Mouse (Mus musculus): ENCODE results near the gene Actr3b. TPM values are rescaled to one million over a fixed set of nuclear protein-coding genes. Genes with fewer than 3 reads are reported as not detected.
"Not testable (repeated sequence)": the region's sequence is repeated elsewhere in the genome, so short reads cannot be mapped to it uniquely, and the experiment has no call there.

The Actr3b gene
- polyA plus RNA-seq, 1 experiment from 2014 or later, result 4.1 TPM

DNA sequence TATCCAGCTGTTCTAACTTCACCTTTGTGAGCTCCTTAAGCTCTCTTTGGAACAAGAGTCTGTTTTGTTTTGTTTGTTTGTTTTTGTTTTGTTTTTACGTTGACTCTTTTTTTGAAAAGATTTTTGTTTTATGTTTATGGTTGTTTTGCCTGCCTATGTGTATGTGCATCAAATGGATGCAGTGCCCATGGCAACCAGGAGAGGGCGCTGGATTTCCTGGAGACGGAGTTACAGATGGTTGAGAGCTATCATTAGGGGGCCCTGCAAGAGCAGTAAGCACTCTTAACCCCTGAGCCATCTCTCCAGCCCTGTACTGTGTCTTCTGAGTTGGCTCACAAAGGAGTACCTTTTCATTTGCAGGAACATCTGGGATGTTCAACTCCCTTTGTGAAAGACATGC is 110.8 kb downstream of the Actr3b start:
- H3K4me1 ChIP-seq, result no peaks in the 10 kb centered on the region
- H3K4me3 ChIP-seq (replicated peaks), result no peak overlapping the region
- no peaks in the 10 kb centered on the region for H3K9me3 ChIP-seq
- H3K27me3 ChIP-seq (replicated peaks), result no peaks in the 10 kb centered on the region
- ATAC-seq (ENCODE audit: insufficient read depth, low FRiP score, low read depth), result no peak
- no peak overlapping the region for H3K27ac ChIP-seq
- H3K36me3 ChIP-seq, result no peaks in the 10 kb centered on the region
- WGBS, result 52% methylated on average over 3 of the region's 3 CpGs
- H3K4me2 ChIP-seq, result no peak overlapping the region
- no peak overlapping the region for H3K9ac ChIP-seq

- no peaks in the 10 kb centered on the region for H3K4me1 ChIP-seq
- no peak overlapping the region for H3K4me2 ChIP-seq
- 83% methylated on average over 12 of the region's 12 CpGs for WGBS
- H3K27ac ChIP-seq, result no peak overlapping the region
- H3K27me3 ChIP-seq (replicated peaks), result no peaks in the 10 kb centered on the region
- no peak for ATAC-seq (ENCODE audit: insufficient read depth, low FRiP score, low read depth)
- H3K9ac ChIP-seq, result no peak overlapping the region
- no peak overlapping the region for H3K4me3 ChIP-seq (replicated peaks)
- no peaks in the 10 kb centered on the region for H3K36me3 ChIP-seq
- H3K9me3 ChIP-seq, result no peaks in the 10 kb centered on the region
These were observed 111.7 kb downstream of the Actr3b start for GRCm38 (mm10) chr5:25871342-25872023.

DNA sequence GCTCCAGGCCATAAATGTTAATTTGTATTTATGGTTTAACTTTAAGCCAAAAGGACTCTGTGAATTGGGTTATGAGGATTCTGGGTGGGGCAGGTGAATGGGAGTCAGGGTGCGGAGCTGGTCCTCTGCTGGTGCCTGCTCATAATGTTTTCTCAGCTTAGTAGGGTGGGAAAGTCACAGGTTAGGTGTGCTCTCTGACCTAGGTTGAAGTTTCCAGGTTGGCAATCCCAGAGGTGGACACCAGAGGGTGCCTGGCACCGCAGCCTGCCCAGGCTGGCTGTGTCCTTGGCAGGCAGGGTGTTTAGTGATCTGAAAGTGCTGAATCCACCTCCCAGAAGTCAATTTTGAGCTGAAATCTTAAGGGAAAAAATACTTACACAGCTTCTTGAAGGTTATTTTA is 113.2 kb downstream of the Actr3b start:
- ATAC-seq (ENCODE audit: insufficient read depth, low FRiP score, low read depth), result no peak
- no peak overlapping the region for H3K4me2 ChIP-seq
- H3K4me1 ChIP-seq, result no peaks in the 10 kb centered on the region

GRCm38 (mm10) chr5:25875927-25876326 is 116.1 kb downstream of the Actr3b start:
- not testable (repeated sequence) for H3K27me3 ChIP-seq (replicated peaks); H3K4me1 ChIP-seq; ATAC-seq (ENCODE audit: insufficient read depth, low FRiP score, low read depth); H3K9me3 ChIP-seq; H3K27ac ChIP-seq; H3K4me2 ChIP-seq; H3K9ac ChIP-seq; H3K36me3 ChIP-seq; H3K4me3 ChIP-seq (replicated peaks)

More for the DNA sequence above, 113.2 kb downstream of the Actr3b start:
- H3K27ac ChIP-seq, result no peak overlapping the region
- no peaks in the 10 kb centered on the region for H3K27me3 ChIP-seq (replicated peaks)
- H3K36me3 ChIP-seq, result no peaks in the 10 kb centered on the region
- no peak overlapping the region for H3K9ac ChIP-seq
- no peaks in the 10 kb centered on the region for H3K9me3 ChIP-seq
- 55% methylated on average over 2 of the region's 2 CpGs for WGBS
- H3K4me3 ChIP-seq (replicated peaks), result no peak overlapping the region

DNA sequence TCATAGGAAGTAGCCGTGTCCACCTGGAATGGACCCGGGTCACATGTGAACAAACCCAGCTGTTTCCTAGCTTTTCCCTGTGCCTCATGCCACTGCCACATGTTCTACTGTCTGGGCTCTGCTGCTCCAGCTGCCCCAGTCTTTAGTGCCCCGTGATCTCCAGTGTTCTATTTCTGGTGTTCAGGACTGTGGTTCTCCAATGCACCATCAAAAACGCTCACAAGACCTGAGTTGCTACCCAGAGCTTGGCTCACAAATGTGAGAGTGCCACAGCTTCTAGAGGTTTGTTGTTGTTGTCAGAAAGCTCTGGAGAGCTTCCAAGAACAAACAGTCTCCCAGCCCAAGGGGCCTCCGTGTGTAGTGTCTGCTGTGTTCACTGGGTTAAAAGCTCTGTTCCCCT is 117.5 kb downstream of the Actr3b start:
- H3K4me2 ChIP-seq, result no peak overlapping the region
- no peak overlapping the region for H3K9ac ChIP-seq
- no peak for ATAC-seq (ENCODE audit: insufficient read depth, low FRiP score, low read depth)
- H3K27ac ChIP-seq, result no peak overlapping the region
- no peaks in the 10 kb centered on the region for H3K4me1 ChIP-seq
- no peaks in the 10 kb centered on the region for H3K27me3 ChIP-seq (replicated peaks)
- no peak overlapping the region for H3K4me3 ChIP-seq (replicated peaks)
- WGBS, result 70% methylated on average over 5 of the region's 5 CpGs
- H3K9me3 ChIP-seq, result no peaks in the 10 kb centered on the region
- no peaks in the 10 kb centered on the region for H3K36me3 ChIP-seq

DNA sequence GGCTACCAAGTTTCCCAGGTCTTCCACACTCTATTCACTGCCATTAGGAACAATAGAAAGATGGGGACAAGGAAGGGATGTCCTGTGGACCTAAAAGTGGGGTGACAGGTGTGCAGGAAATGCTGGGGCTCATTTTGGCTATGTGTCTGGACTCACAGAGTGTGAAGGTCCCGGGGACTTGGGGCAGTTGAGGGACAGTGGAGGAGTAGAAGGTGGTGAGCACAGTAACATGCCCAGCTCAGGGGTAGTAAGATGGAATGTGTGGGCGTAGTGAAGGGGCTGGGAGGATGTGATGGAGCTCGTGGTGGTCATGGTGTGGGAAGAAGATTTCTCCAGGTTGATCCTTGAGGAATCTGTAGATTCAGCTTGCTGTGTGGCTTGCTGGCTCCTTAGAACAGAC is 118.2 kb downstream of the Actr3b start:
- no peak for ATAC-seq (ENCODE audit: insufficient read depth, low FRiP score, low read depth)
- 77% methylated on average over 3 of the region's 3 CpGs for WGBS
- H3K4me3 ChIP-seq (replicated peaks), result no peak overlapping the region

GRCm38 (mm10) chr5:25886708-25887107 is 126.9 kb downstream of the Actr3b start:
- Histone ChIP-seq H3K4me1 (no peaks in the 10 kb centered on the region), H3K4me3 (replicated peaks) (no peak overlapping the region), H3K4me2 (no peak overlapping the region), H3K27ac (no peak overlapping the region), H3K9ac (no peak overlapping the region), H3K36me3 (no peaks in the 10 kb centered on the region), H3K27me3 (replicated peaks) (no peaks in the 10 kb centered on the region), H3K9me3 (no peaks in the 10 kb centered on the region)
- ATAC-seq (ENCODE audit: insufficient read depth, low FRiP score, low read depth), result no peak
- WGBS, result 56% methylated on average over 3 of the region's 3 CpGs

More for the DNA sequence above, 118.2 kb downstream of the Actr3b start:
- H3K4me2 ChIP-seq, result no peak overlapping the region
- H3K27ac ChIP-seq, result no peak overlapping the region
- H3K9me3 ChIP-seq, result no peaks in the 10 kb centered on the region
- H3K36me3 ChIP-seq, result no peaks in the 10 kb centered on the region
- H3K27me3 ChIP-seq (replicated peaks), result no peaks in the 10 kb centered on the region
- no peaks in the 10 kb centered on the region for H3K4me1 ChIP-seq
- H3K9ac ChIP-seq, result no peak overlapping the region

DNA sequence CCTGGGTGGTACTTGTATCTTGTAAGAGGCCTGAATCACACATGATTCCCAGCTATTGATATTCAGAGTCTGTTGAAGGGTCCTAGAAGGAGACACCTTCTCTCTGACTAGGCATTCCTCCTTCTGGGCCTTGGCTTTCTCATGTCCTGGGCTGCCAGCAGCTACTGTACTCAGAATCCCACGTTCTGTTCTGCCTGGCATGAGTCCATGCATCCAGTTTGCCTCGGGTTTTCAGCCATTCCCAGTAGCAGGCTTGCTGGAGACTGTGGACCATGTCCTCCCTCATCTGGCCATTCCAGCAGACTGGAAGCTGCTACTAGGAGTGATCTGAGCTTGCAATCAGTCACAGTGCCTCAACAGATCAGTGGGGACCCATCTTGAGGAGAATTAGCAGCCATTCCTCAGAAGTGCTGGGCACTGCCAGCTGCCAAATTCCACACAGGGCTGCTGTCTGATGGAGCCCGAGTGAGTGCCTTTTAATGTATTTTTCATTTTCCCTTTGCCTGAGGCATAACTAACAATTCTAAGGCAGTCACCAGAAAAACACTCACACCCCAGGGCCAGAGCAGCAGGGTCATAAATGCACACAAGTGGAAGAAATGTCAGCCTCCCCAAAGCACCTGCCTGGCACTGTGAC is 130.1 kb downstream of the Actr3b start:
- Histone ChIP-seq H3K4me2 (no peak overlapping the region), H3K9ac (no peak overlapping the region), H3K9me3 (no peaks in the 10 kb centered on the region), H3K36me3 (no peaks in the 10 kb centered on the region), H3K27me3 (replicated peaks) (no peaks in the 10 kb centered on the region), H3K4me3 (replicated peaks) (no peak overlapping the region), H3K27ac (no peak overlapping the region), H3K4me1 (no peaks in the 10 kb centered on the region)
- no peak for ATAC-seq (ENCODE audit: insufficient read depth, low FRiP score, low read depth)
- 50% methylated on average over 3 of the region's 3 CpGs for WGBS

DNA sequence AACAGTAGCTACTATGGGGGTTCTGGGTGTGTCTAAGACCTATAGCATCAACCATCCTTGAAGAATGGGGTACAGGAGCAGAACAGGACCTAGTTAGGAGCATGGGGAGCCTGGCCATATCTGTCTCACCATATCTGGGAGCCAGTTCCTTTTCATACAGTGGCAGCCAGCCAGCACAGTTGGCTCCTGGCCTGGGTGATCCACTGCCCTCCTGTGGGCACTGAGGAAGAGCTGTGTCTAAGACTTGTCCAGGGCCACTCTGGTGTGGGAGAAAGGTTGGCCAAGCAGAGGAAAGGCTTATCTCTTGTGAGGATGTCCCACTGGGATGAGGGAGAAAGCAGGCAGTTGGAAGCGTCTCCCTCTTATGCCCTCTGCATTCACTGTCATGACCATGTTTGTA is 131.5 kb downstream of the Actr3b start:
- no peak for ATAC-seq (ENCODE audit: insufficient read depth, low FRiP score, low read depth)
- 79% methylated on average over 1 of the region's 1 CpGs for WGBS
- Histone ChIP-seq H3K36me3 (no peaks in the 10 kb centered on the region), H3K27ac (no peak overlapping the region), H3K4me3 (replicated peaks) (no peak overlapping the region), H3K27me3 (replicated peaks) (no peaks in the 10 kb centered on the region), H3K4me2 (no peak overlapping the region), H3K9ac (no peak overlapping the region), H3K9me3 (no peaks in the 10 kb centered on the region), H3K4me1 (no peaks in the 10 kb centered on the region)

Other genes starting within 250 kb of the Actr3b start
- 0.09 TPM in 1 of 2 replicates, not detected in the other for gene Cct8l1, start 243.9 kb upstream of the Actr3b start, polyA plus RNA-seq (2015; fragmentation: Nextera tagmentation; extraction: Ambion mirVana)
- 8.2 and 8.6 TPM in 2 replicates for gene Xrcc2, start 54.2 kb upstream of the Actr3b start, polyA plus RNA-seq (2015; fragmentation: Nextera tagmentation; extraction: Ambion mirVana)
- 0.05 TPM in 1 of 2 replicates, not detected in the other for gene Gm21663, start 182.4 kb downstream of the Actr3b start, polyA plus RNA-seq (2015; fragmentation: Nextera tagmentation; extraction: Ambion mirVana)
- gene Gm21671, start 194.4 kb downstream of the Actr3b start, polyA plus RNA-seq (2015; fragmentation: Nextera tagmentation; extraction: Ambion mirVana), result 0.06 TPM in 1 of 2 replicates, not detected in the other
- 0.08 and 0.17 TPM in 2 replicates for gene Gm21680, start 212.7 kb downstream of the Actr3b start, polyA plus RNA-seq (2015; fragmentation: Nextera tagmentation; extraction: Ambion mirVana)
- 0.17 TPM in 1 of 2 replicates, not detected in the other for gene Gm21698, start 228.7 kb downstream of the Actr3b start, polyA plus RNA-seq (2015; fragmentation: Nextera tagmentation; extraction: Ambion mirVana)
- 0.12 TPM in 1 of 2 replicates, not detected in the other for gene Gm1979, start 244.8 kb downstream of the Actr3b start, polyA plus RNA-seq (2015; fragmentation: Nextera tagmentation; extraction: Ambion mirVana)

Data from stomach, embryonic 15.5 days (tissue).